Mouse (Mus musculus) myocyte (in vitro differentiated cells): ENCODE measurements around the gene Zfp423.

Experiments used
- E2F4 ChIP-seq: IDR thresholded peaks from one replicate; pipeline ENCODE4 v1.6.1; 2011; ENCODE audit warnings: mild to moderate bottlenecking, control low read depth, moderate library complexity; ENCODE audit not compliant: insufficient read depth
- MAX ChIP-seq: IDR thresholded peaks from one replicate; pipeline ENCODE4 v1.6.1; 2011; ENCODE audit warnings: low read depth, mild to moderate bottlenecking, control low read depth
- MYOD1 ChIP-seq, 3 experiments: IDR thresholded peaks; one replicate each; pipeline ENCODE4 v1.6.1; 2011; ENCODE audit warnings: control low read depth in 2 of 3, low read depth in 2 of 3, mild to moderate bottlenecking in 2 of 3, moderate library complexity in 1 of 3; ENCODE audit not compliant: insufficient read length in 2 of 3, control insufficient read depth in 1 of 3
- POLR2A ChIP-seq: IDR thresholded peaks from one replicate; pipeline ENCODE4 v1.6.1; 2011; ENCODE audit warnings: low read depth, mild to moderate bottlenecking, control low read depth, moderate library complexity; ENCODE audit not compliant: insufficient read length

DNA sequence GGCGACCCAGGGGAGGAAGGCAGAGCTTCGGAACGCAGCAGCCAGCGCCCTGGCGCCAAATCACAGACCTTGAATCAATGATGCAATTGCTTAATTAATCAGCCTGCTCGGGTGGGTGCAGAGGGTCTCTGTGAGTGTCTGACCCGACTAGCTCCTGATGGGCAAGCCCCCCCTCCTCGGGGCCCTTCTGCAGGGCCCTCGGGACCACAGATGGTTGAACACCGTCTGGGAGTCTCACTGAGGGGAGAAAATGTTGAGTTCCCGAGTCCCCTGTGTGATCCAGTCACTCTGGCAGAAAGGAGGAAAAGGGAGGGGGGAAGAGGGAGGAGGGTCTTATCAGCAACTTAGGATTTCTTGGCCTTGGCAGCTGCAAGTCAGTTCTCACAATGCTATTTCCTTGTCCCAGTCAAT lies 124.0 kb downstream of the Zfp423 start:
- TF ChIP-seq POLR2A (no peak), MAX (no peak), MYOD1 (IDR thresholded peaks at IDR 0.05; ENCODE audit: control insufficient read depth in 1 of 3, insufficient read length in 2 of 3, low read depth in 2 of 3) (no peak), E2F4 (no peak)
